In genomic region chr4:41760911-41761310, GRCm38 (mm10) we compare ENCODE assay signal across 8 mouse cellular contexts. TPM values are rescaled to one million over a fixed set of nuclear protein-coding genes. Genes with fewer than 3 reads are reported as not detected.
DNase-seq lines count a peak whose midpoint lies in the region; ATAC-seq and TF ChIP-seq lines count a peak whose summit lies in the region.

No protein-coding gene starts in this region.

- peak overlapping the region; percentile 9; the same call in 1 of the 2 replicates for H3K9ac ChIP-seq in forebrain, embryonic 12.5 days
- H3K9ac ChIP-seq in intestine, postnatal 0 days (ENCODE audit: low read depth, low read length), result 0 out of 2 replicates have a peak overlapping the region, but pooled peaks have one; percentile 35
- peak overlapping the region; percentile 71 for H3K9ac ChIP-seq in neural tube, embryonic 13.5 days

- peak overlapping the region; percentile 65 for H3K4me2 ChIP-seq in forebrain, embryonic 12.5 days
- peak overlapping the region; percentile 68 for H3K4me2 ChIP-seq in intestine, postnatal 0 days (replicated peaks; ENCODE audit: low read depth)
- H3K4me2 ChIP-seq in neural tube, embryonic 13.5 days, result peak overlapping the region; percentile 61

- no peaks in the 10 kb centered on the region for H3K36me3 ChIP-seq in forebrain, embryonic 12.5 days (replicated peaks)
- peaks cover 9% of the 10 kb centered on the region for H3K36me3 ChIP-seq in intestine, postnatal 0 days (ENCODE audit: control insufficient read depth, insufficient read depth)
- peaks cover 8% of the 10 kb centered on the region; the same call in 1 of the 2 replicates for H3K36me3 ChIP-seq in neural tube, embryonic 13.5 days

- no peak for TF ChIP-seq POLR2A in lung, adult 2 months (IDR thresholded peaks at IDR 0.05; ENCODE audit: borderline replicate concordance, extremely low read depth, low read depth, low read length)

- H3K4me1 ChIP-seq in lung, adult 2 months (ENCODE audit: control insufficient read depth, insufficient read depth, low read length), result peaks cover 8% of the 10 kb centered on the region; the same call in 1 of the 2 replicates
- H3K4me1 ChIP-seq in forebrain, embryonic 12.5 days, result peaks cover 38% of the 10 kb centered on the region
- peaks cover 10% of the 10 kb centered on the region; the same call in 1 of the 2 replicates for H3K4me1 ChIP-seq in intestine, postnatal 0 days (replicated peaks; ENCODE audit: control insufficient read depth, insufficient read depth, low read length)
- H3K4me1 ChIP-seq in neural tube, embryonic 13.5 days (replicated peaks), result peaks cover 43% of the 10 kb centered on the region

- peak overlapping the region; percentile 64 for H3K27ac ChIP-seq in forebrain, embryonic 12.5 days
- H3K27ac ChIP-seq in intestine, postnatal 0 days (ENCODE audit: low read depth, low read length), result peak overlapping the region; percentile 88
- peak overlapping the region; percentile 67 for H3K27ac ChIP-seq in neural tube, embryonic 13.5 days (replicated peaks)

- peak overlapping the region; percentile 75 for H3K4me3 ChIP-seq in lung, adult 2 months (replicated peaks; ENCODE audit: extremely low read depth, low read depth, low read length)
- peak overlapping the region; percentile 40 for H3K4me3 ChIP-seq in forebrain, embryonic 12.5 days (replicated peaks)
- H3K4me3 ChIP-seq in intestine, postnatal 0 days (ENCODE audit: low read depth, low read length), result peak overlapping the region; percentile 37
- H3K4me3 ChIP-seq in neural tube, embryonic 13.5 days, result peak overlapping the region; percentile 39

- no peaks in the 10 kb centered on the region for H3K27me3 ChIP-seq in forebrain, embryonic 12.5 days
- H3K27me3 ChIP-seq in intestine, postnatal 0 days (replicated peaks; ENCODE audit: control insufficient read depth, insufficient read depth, low read length), result no peaks in the 10 kb centered on the region
- no peaks in the 10 kb centered on the region for H3K27me3 ChIP-seq in neural tube, embryonic 13.5 days

- DNase-seq in lung, adult 2 months, result peak; percentile 26
- DNase-seq in lung, postnatal 14 days, result no peak
- no peak for DNase-seq in c-Kit-positive CD71-positive TER-119-positive erythroid progenitor cells, embryonic 14.5 days (ENCODE audit: low spot score)
- no peak for DNase-seq in urinary bladder, postnatal 14 days (ENCODE audit: low spot score)
- DNase-seq in thymus, postnatal 25 days, result no peak

- no peaks in the 10 kb centered on the region for H3K9me3 ChIP-seq in forebrain, embryonic 12.5 days
- no peaks in the 10 kb centered on the region for H3K9me3 ChIP-seq in intestine, postnatal 0 days (ENCODE audit: control insufficient read depth)
- no peaks in the 10 kb centered on the region for H3K9me3 ChIP-seq in neural tube, embryonic 13.5 days

- WGBS in lung, adult 2 months, result 62% methylated on average over 4 of the region's 4 CpGs
- 86% methylated on average over 4 of the region's 4 CpGs for WGBS in forebrain, embryonic 12.5 days
- 71% methylated on average over 4 of the region's 4 CpGs for WGBS in intestine, postnatal 0 days
- WGBS in neural tube, embryonic 13.5 days, result 80% methylated on average over 4 of the region's 4 CpGs

- no peak for TF ChIP-seq CTCF in lung, adult 2 months (IDR thresholded peaks at IDR 0.05; ENCODE audit: insufficient read depth, low read length)
- TF ChIP-seq CTCF in intestine, postnatal 0 days (IDR thresholded peaks at IDR 0.05; ENCODE audit: low read depth), result no peak

- 0 out of 2 replicates have a peak, but pooled peaks have one; percentile 12 for ATAC-seq in forebrain, embryonic 12.5 days (ENCODE audit: low FRiP score)
- ATAC-seq in intestine, postnatal 0 days, result no peak
- ATAC-seq in neural tube, embryonic 13.5 days (ENCODE audit: low read depth), result no peak

RNA-seq across cellular contexts. Expression of gene Sigmar1, which starts 5.0 kb away (rescaled TPM):
- polyA plus RNA-seq in lung, adult 2 months (2012; rRNA removed), result 70.9 and 83.3 TPM in 2 replicates
- 57.3 and 57.8 TPM in 2 replicates for polyA plus RNA-seq in forebrain, embryonic 12.5 days (2016; fragmentation: Nextera tagmentation; extraction: Ambion mirVana)
- 46.4 and 50.6 TPM in 2 replicates for polyA plus RNA-seq in intestine, postnatal 0 days (2015; fragmentation: Nextera tagmentation; extraction: Ambion mirVana)
- 75.1 and 75.2 TPM in 2 replicates for polyA plus RNA-seq in neural tube, embryonic 13.5 days (2015; fragmentation: Nextera tagmentation; extraction: Ambion mirVana)

RNA-seq across cellular contexts. Expression of gene Galt, which starts 5.9 kb away (rescaled TPM):
- 95.1 and 103 TPM in 2 replicates for polyA plus RNA-seq in lung, adult 2 months (2012; rRNA removed)
- 16.6 and 19.8 TPM in 2 replicates for polyA plus RNA-seq in forebrain, embryonic 12.5 days (2016; fragmentation: Nextera tagmentation; extraction: Ambion mirVana)
- polyA plus RNA-seq in intestine, postnatal 0 days (2015; fragmentation: Nextera tagmentation; extraction: Ambion mirVana), result 90.5 and 105 TPM in 2 replicates
- polyA plus RNA-seq in neural tube, embryonic 13.5 days (2015; fragmentation: Nextera tagmentation; extraction: Ambion mirVana), result 35.4 and 38.0 TPM in 2 replicates

RNA-seq across cellular contexts. Expression of gene Ccl27a, which starts 13.1 kb away (rescaled TPM):
- polyA plus RNA-seq in lung, adult 2 months (2012; rRNA removed), result 34.5 and 43.2 TPM in 2 replicates
- polyA plus RNA-seq in forebrain, embryonic 12.5 days (2016; fragmentation: Nextera tagmentation; extraction: Ambion mirVana), result 119 and 122 TPM in 2 replicates
- 21.5 and 21.9 TPM in 2 replicates for polyA plus RNA-seq in intestine, postnatal 0 days (2015; fragmentation: Nextera tagmentation; extraction: Ambion mirVana)
- 204 and 212 TPM in 2 replicates for polyA plus RNA-seq in neural tube, embryonic 13.5 days (2015; fragmentation: Nextera tagmentation; extraction: Ambion mirVana)

RNA-seq across cellular contexts. Expression of gene Arid3c, which starts 30.0 kb away (rescaled TPM):
- polyA plus RNA-seq in lung, adult 2 months (2012; rRNA removed), result not detected in 2 replicates
- 0.42 and 0.46 TPM in 2 replicates for polyA plus RNA-seq in forebrain, embryonic 12.5 days (2016; fragmentation: Nextera tagmentation; extraction: Ambion mirVana)
- not detected in 2 replicates for polyA plus RNA-seq in intestine, postnatal 0 days (2015; fragmentation: Nextera tagmentation; extraction: Ambion mirVana)
- 1.6 and 2.2 TPM in 2 replicates for polyA plus RNA-seq in neural tube, embryonic 13.5 days (2015; fragmentation: Nextera tagmentation; extraction: Ambion mirVana)

RNA-seq across cellular contexts. Expression of gene Dctn3, which starts 37.9 kb away (rescaled TPM):
- 44.3 and 45.0 TPM in 2 replicates for polyA plus RNA-seq in lung, adult 2 months (2012; rRNA removed)
- 159 and 179 TPM in 2 replicates for polyA plus RNA-seq in forebrain, embryonic 12.5 days (2016; fragmentation: Nextera tagmentation; extraction: Ambion mirVana)
- 127 and 144 TPM in 2 replicates for polyA plus RNA-seq in intestine, postnatal 0 days (2015; fragmentation: Nextera tagmentation; extraction: Ambion mirVana)
- 278 and 317 TPM in 2 replicates for polyA plus RNA-seq in neural tube, embryonic 13.5 days (2015; fragmentation: Nextera tagmentation; extraction: Ambion mirVana)

Comparison
In these comparisons a context has a peak if more than half of its experiments do, and no peak if none do; other contexts are left out.
1. H3K9ac ChIP-seq: peak in every context shown above with its lines; median percentile 71 in neural tube, embryonic 13.5 days; 35 in intestine, postnatal 0 days; 9 in forebrain, embryonic 12.5 days.